Mouse (Mus musculus) forebrain, postnatal 0 days (tissue): ENCODE data around the gene Rae1. TPM values are rescaled to one million over a fixed set of nuclear protein-coding genes. Genes with fewer than 3 reads are reported as not detected.

Experiments used
- ATAC-seq: fragments of 200-750 bp; cut with Nextera tagmentation; 2 replicates; pipeline ENCODE4 v1.8.0; 2017; ENCODE audit warnings: mild to moderate bottlenecking, moderate library complexity
- DNase-seq: peaks from one replicate; pipeline ENCODE4 v3.0.0-alpha.2; 2015
- H3K27ac ChIP-seq: fragments of 300-500 bp; sonication (generic); 2 replicates; pipeline ENCODE4 v1.5.1; 2014; ENCODE audit warnings: low read depth, mild to moderate bottlenecking, antibody characterized with exemption, low read length, moderate library complexity, mixed read lengths
- H3K27me3 ChIP-seq: fragments of 300-500 bp; sonication (generic); 2 replicates; pipeline ENCODE4 v1.6.1; 2014; ENCODE audit warnings: mild to moderate bottlenecking, low read length, mixed read lengths; ENCODE audit not compliant: insufficient read depth
- H3K36me3 ChIP-seq: fragments of 300-500 bp; sonication (generic); 2 replicates; pipeline ENCODE4 v1.6.1; 2014; ENCODE audit warnings: mild to moderate bottlenecking, moderate library complexity; ENCODE audit not compliant: insufficient read depth
- H3K4me1 ChIP-seq: fragments of 300-500 bp; sonication (generic); 2 replicates; pipeline ENCODE4 v1.6.1; 2014; ENCODE audit warnings: antibody characterized with exemption; ENCODE audit not compliant: insufficient read depth
- H3K4me2 ChIP-seq: fragments of 300-500 bp; sonication (generic); 2 replicates; pipeline ENCODE4 v1.6.1; 2014; ENCODE audit warnings: low read depth, mild to moderate bottlenecking, moderate library complexity
- H3K4me3 ChIP-seq: fragments of 300-500 bp; sonication (generic); 2 replicates; pipeline ENCODE4 v1.5.1; 2014; ENCODE audit warnings: low read depth, low read length, mixed read lengths
- H3K9ac ChIP-seq: fragments of 300-500 bp; sonication (generic); 2 replicates; pipeline ENCODE4 v1.6.1; 2014; ENCODE audit warnings: mild to moderate bottlenecking
- H3K9me3 ChIP-seq: fragments of 300-500 bp; sonication (generic); 2 replicates; pipeline ENCODE4 v1.6.1; 2016; ENCODE audit warnings: low read length
- CTCF ChIP-seq: sonication (generic); IDR thresholded peaks from 2 replicates; pipeline ENCODE4 v1.5.1; 2016; ENCODE audit warnings: antibody characterized with exemption, control low read depth, low read depth
- WGBS: fragments of 180-500 bp; shearing (Covaris S2); extraction: QIAGEN DNeasy Blood & Tissue Kit; methylation state at CpG from one replicate; pipeline ENCODE4 v1.1.7; 2014; 5-methylcytosine and 5-hydroxymethylcytosine counted together
- polyA plus RNA-seq: library from polyadenylated mRNA; unstranded; fragments of >200 nt; fragmentation: Nextera tagmentation; extraction: Ambion mirVana; gene quantifications from 2 replicates; pipeline ENCODE4 v1.2.1, GENCODE M21; 2015
- total RNA-seq: library from RNA; depleted of rRNA; stranded (reverse); fragments of >200 nt; gene quantifications from 2 replicates; pipeline ENCODE4 v1.2.3, GENCODE M21; 2014

Gene Rae1
- total and polyA plus RNA-seq, 2 experiments from 2014 or later, result 108 to 150 TPM

DNA sequence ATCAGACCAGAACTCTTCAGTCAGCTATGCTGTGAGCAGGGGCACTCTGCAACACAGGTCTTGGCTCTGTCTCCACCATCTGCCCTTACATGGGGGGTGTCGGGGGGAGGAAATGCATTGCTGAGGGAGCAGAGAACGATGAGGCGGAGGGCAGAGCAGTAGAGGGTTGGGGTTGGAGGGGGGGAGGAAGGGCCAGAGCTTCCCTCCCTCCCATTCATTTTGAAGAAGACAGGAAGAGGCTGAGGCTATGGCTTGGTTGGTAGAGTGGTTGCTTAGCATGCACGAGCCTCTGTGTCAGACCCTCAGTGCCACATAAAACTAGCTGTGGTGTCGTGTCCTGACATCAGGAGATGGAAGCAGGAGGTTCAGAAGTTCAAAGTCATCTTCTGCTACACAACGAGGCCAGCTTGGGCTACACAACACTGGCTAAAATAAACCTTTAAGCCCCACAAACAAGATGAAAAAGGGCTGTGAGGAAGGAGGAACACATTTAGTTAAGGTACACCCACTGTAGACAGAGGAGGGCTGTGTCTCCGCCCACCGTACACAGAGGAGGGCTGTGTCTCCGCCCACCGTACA is 56.5 kb downstream of the Rae1 start:
- Histone ChIP-seq H3K4me2 (no peak overlapping the region), H3K27ac (no peak overlapping the region), H3K36me3 (no peaks in the 10 kb centered on the region), H3K27me3 (no peaks in the 10 kb centered on the region), H3K9me3 (no peaks in the 10 kb centered on the region), H3K4me1 (no peaks in the 10 kb centered on the region), H3K4me3 (no peak overlapping the region), H3K9ac (no peak overlapping the region)
- no peak for DNase-seq
- no peak for TF ChIP-seq CTCF
- ATAC-seq, result no peak
- 84% methylated on average over 10 of the region's 10 CpGs for WGBS

DNA sequence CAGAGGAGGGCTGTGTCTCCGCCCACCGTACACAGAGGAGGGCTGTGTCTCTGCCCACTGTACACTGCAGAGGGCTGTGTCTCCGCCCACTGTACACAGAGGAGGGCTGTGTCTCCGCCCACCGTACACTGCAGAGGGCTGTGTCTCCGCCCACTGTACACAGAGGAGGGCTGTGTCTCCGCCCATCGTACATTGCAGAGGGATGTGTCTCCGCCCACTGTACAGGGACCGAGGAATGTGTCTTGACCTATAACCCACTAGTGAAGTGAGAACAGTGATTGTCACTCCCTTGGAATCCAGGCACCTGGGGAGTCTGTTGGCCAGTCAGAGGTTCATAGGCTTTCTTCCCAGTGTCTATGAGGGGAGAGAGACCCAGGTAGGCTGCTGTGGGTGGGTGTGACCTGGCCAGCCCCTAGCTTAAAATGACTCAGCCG is 57.0 kb downstream of the Rae1 start:
- no peak overlapping the region for H3K4me3 ChIP-seq
- 82% methylated on average over 11 of the region's 11 CpGs for WGBS
- no peak overlapping the region for H3K9ac ChIP-seq
- no peaks in the 10 kb centered on the region for H3K27me3 ChIP-seq
- ATAC-seq, result no peak
- no peaks in the 10 kb centered on the region for H3K36me3 ChIP-seq
- H3K4me2 ChIP-seq, result no peak overlapping the region
- DNase-seq, result no peak
- H3K4me1 ChIP-seq, result no peaks in the 10 kb centered on the region
- H3K27ac ChIP-seq, result no peak overlapping the region
- no peaks in the 10 kb centered on the region for H3K9me3 ChIP-seq
- TF ChIP-seq CTCF, result no peak

DNA sequence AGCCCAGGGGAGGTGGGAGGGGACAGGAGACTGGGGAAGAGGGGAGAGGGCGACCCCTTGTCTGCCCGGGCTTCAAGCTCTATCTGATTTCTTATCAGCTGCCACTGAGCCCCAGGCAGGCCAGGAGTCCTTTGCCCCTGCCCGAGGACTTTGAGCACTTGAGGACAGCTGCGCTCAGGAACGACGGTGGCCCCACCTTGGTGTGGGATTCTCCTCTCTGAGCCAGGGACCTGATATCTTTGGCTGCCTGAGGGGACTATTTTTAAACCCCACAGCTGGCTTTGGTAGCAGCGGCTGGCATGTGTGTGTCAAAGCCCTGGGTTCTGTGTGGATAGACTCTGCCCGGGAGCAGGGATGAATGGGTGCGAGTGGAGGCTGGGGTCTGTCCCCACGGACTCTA is 57.7 kb downstream of the Rae1 start:
- TF ChIP-seq CTCF, result no peak
- 75% methylated on average over 10 of the region's 10 CpGs for WGBS

DNA sequence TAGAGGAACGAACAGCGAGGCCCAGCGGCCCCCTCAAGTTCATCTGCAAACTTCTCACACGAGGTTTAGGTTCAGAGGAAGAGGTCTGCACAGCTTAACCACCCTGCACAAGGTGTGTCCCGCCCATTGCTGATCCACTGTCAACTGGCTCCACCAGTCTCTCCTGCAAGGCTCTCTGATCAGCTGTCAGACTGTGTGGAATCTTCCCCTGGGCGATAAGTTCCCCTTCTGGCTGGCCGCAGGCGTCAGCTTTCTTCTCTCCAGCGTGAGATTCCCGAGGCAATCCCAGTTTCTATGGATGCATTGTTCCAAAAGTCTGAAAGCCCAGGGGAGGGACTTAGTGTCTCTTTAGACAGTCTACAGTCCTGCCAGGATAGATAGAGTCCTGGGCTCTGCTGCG is 58.3 kb downstream of the Rae1 start:
- 42% methylated on average over 11 of the region's 11 CpGs for WGBS
- Histone ChIP-seq H3K36me3 (no peaks in the 10 kb centered on the region), H3K27me3 (no peaks in the 10 kb centered on the region), H3K9me3 (no peaks in the 10 kb centered on the region), H3K4me1 (no peaks in the 10 kb centered on the region), H3K4me3 (no peak overlapping the region), H3K4me2 (no peak overlapping the region), H3K9ac (no peak overlapping the region), H3K27ac (no peak overlapping the region)
- DNase-seq (no peak), ATAC-seq (no peak)
- TF ChIP-seq CTCF, result no peak

More for the DNA sequence above, 57.7 kb downstream of the Rae1 start:
- no peak for DNase-seq
- no peak overlapping the region for H3K4me2 ChIP-seq
- H3K9ac ChIP-seq, result no peak overlapping the region
- H3K9me3 ChIP-seq, result no peaks in the 10 kb centered on the region
- no peaks in the 10 kb centered on the region for H3K4me1 ChIP-seq
- no peak overlapping the region for H3K27ac ChIP-seq
- no peak for ATAC-seq
- no peak overlapping the region for H3K4me3 ChIP-seq
- no peaks in the 10 kb centered on the region for H3K36me3 ChIP-seq
- H3K27me3 ChIP-seq, result no peaks in the 10 kb centered on the region

DNA sequence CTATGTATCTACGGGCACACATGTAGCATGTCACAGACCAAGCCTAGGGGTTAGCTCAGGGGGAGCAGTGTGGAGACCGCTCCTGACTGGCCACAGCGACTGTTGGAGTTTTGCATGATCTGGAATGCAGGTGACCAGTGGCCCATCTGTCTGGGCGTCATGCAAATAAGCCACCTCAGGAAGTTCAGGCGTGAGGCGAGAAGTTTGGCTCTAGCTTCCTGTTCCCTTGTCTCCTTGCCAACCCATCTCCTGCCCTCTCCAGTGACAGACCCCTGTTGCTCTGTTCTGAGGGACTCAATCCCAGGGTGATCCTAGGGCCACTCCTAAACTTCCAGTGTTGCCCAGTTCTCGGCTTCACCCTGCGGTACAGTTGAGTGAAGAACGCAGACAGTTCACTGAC is 60.5 kb downstream of the Rae1 start:
- WGBS, result 90% methylated on average over 9 of the region's 9 CpGs
- H3K27me3 ChIP-seq, result no peaks in the 10 kb centered on the region
- H3K4me1 ChIP-seq, result no peaks in the 10 kb centered on the region
- no peak overlapping the region for H3K9ac ChIP-seq
- TF ChIP-seq CTCF, result no peak
- no peaks in the 10 kb centered on the region for H3K9me3 ChIP-seq
- H3K36me3 ChIP-seq, result no peaks in the 10 kb centered on the region
- ATAC-seq (no peak), DNase-seq (no peak)
- no peak overlapping the region for H3K4me3 ChIP-seq
- no peak overlapping the region for H3K4me2 ChIP-seq
- H3K27ac ChIP-seq, result no peak overlapping the region

DNA sequence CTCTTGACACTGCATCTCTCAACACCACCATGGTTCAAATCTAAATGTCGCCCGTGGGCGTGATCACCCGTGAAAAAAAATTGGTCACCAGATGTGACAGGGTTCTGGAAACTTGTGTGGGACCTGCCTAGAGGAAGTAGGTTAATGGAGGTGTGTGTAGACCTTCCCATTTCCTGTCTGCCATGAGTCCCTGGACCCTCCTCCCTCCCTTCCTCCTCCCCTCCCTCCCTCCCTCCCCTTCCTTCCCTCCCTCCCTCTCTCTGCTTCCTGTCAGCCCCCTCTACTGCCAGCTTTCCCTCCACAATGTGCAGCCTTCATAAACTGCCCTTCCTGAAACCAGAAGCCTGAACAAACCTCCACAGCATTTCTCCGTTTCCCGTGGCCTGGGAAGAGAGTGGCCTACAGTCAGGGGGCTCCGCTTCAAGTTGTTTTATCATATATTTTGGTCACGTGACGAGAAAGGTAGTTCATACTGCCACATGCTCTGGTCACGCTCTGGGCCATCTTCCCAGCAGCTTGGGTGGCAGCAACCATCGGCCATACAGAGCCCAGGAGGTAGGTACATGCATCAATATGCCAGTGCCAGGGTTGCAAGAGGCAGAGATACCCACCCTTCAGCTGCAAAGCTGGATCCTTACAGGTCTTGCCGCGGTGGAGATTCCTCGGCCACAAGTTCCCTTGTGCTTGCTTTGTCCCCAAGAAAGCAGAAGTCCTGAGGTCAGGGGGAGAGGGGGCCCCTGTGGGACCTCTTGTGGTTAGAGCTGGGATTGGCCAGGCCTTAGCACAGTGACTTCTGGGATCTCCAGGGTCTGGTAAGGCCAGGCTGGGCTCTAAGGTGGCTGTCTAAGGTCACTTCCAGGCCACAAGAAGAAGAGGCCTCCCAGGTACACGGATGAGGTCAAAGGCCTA is 61.8 kb downstream of the Rae1 start:
- WGBS, result 81% methylated on average over 15 of the region's 15 CpGs
- no peak for DNase-seq

DNA sequence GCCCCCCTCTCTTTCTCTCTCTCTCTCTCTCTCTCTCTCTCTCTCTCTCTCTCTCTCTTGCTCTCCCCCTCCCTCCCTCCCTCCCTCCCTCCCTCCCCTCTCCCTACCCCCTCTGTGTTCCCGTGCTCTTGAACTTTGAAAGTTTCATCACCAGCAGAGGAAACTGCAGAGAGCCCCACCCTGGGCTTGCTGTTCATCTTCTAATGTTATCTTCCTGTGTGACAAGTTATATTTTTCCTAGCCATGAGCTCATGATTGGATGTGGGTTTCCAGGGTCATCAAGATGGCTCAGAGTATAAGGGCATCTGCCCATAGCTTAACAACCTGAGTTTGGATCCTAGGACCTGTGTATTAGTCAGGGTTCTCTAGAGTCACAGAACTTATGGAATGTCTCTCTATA is 63.3 kb downstream of the Rae1 start:
- TF ChIP-seq CTCF, result no peak
- 80% methylated on average over 1 of the region's 1 CpGs for WGBS
- Histone ChIP-seq H3K4me1 (no peaks in the 10 kb centered on the region), H3K4me2 (no peak overlapping the region), H3K27ac (no peak overlapping the region), H3K9me3 (no peaks in the 10 kb centered on the region), H3K9ac (no peak overlapping the region), H3K36me3 (no peaks in the 10 kb centered on the region), H3K27me3 (no peaks in the 10 kb centered on the region), H3K4me3 (no peak overlapping the region)
- DNase-seq, result no peak
- ATAC-seq, result no peak

More for the DNA sequence above, 61.8 kb downstream of the Rae1 start:
- Histone ChIP-seq H3K27me3 (no peaks in the 10 kb centered on the region), H3K4me2 (no peak overlapping the region), H3K27ac (no peak overlapping the region), H3K9me3 (no peaks in the 10 kb centered on the region), H3K36me3 (no peaks in the 10 kb centered on the region), H3K4me3 (no peak overlapping the region), H3K4me1 (no peaks in the 10 kb centered on the region), H3K9ac (no peak overlapping the region)
- ATAC-seq, result no peak
- no peak for TF ChIP-seq CTCF
